Mouse (Mus musculus) forebrain, embryonic 15.5 days (tissue): ENCODE measurements around the gene Stxbp1. TPM values are rescaled to one million over a fixed set of nuclear protein-coding genes. Genes with fewer than 3 reads are reported as not detected.

ENCODE experiments used
- ATAC-seq: fragments of 200-750 bp; cut with Nextera tagmentation; replicated peaks from 2 replicates; pipeline ENCODE4 v1.8.0; 2017; ENCODE audit warnings: mild to moderate bottlenecking, moderate TSS enrichment, moderate library complexity
- H3K27ac ChIP-seq: fragments of 300-500 bp; sonication (generic); replicated peaks from 2 replicates; pipeline ENCODE4 v1.5.1; 2015; ENCODE audit warnings: mild to moderate bottlenecking, inconsistent platforms
- H3K27me3 ChIP-seq: fragments of 300-500 bp; sonication (generic); 2 replicates; pipeline ENCODE4 v1.6.1; 2015; ENCODE audit warnings: inconsistent platforms
- H3K36me3 ChIP-seq: fragments of 300-500 bp; sonication (generic); 2 replicates; pipeline ENCODE4 v1.6.1; 2015; ENCODE audit warnings: mild to moderate bottlenecking, inconsistent platforms
- H3K4me1 ChIP-seq: fragments of 300-500 bp; sonication (generic); 2 replicates; pipeline ENCODE4 v1.6.1; 2015; ENCODE audit warnings: inconsistent platforms
- H3K4me2 ChIP-seq: fragments of 300-500 bp; sonication (generic); replicated peaks from 2 replicates; pipeline ENCODE4 v1.6.1; 2015; ENCODE audit warnings: mild to moderate bottlenecking, inconsistent platforms
- H3K4me3 ChIP-seq: fragments of 300-500 bp; sonication (generic); 2 replicates; pipeline ENCODE4 v1.5.1; 2015; ENCODE audit warnings: mild to moderate bottlenecking, inconsistent platforms
- H3K9ac ChIP-seq: fragments of 300-500 bp; sonication (generic); replicated peaks from 2 replicates; pipeline ENCODE4 v1.6.1; 2015; ENCODE audit warnings: mild to moderate bottlenecking, inconsistent platforms
- H3K9me3 ChIP-seq: fragments of 300-500 bp; sonication (generic); 2 replicates; pipeline ENCODE4 v1.6.1; 2016; ENCODE audit warnings: inconsistent platforms
- WGBS: fragments of 180-500 bp; shearing (Covaris S2); methylation state at CpG from one replicate; pipeline ENCODE4 v1.1.7; 2015; ENCODE audit warnings: mixed read lengths; 5-methylcytosine and 5-hydroxymethylcytosine counted together
- polyA plus RNA-seq: library from polyadenylated mRNA; unstranded; fragments of >200 nt; fragmentation: Nextera tagmentation; extraction: Ambion mirVana; gene quantifications from 2 replicates; pipeline ENCODE4 v1.2.1, GENCODE M21; 2015

Gene Stxbp1
- polyA plus RNA-seq, result 191 and 197 TPM in 2 replicates

DNA sequence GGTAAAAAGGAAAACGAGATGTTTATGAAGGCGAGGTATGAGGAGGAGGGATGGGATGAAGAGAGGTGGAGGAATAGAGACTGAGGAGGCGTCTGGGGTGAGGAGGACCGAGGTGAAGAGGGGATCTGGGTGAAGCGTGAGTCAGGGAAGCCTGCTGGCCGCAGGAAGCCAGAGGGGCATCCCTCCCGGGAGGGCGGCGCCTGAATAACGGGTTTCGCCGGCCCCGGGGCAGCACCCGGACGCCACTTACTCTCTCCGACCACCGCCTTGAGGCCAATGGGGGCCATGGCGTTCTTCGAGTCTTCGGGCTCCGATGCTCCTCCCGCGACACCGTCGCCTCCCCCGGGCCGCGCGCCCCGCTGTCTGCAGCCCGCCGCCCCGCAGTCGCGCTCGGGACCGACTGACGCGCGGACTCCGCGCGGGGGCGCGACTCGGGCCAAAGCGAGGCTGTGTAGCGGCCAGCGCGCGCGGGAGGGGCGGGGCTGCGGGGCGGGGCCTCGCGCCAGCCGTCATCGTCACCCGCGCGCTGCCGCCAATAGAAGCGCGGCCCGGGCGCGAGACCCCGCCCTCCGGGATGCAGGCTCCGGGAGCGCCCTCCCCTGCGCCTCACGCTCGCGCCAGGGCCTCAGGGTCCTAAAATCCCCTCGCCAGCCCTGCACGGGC, at the start of gene Stxbp1:
Gene Stxbp1 (minus strand): TSS at position 441 of the 663 bp plus-strand sequence.
- Histone ChIP-seq H3K4me3 (peak within 1 kb of the TSS; percentile 99), H3K27me3 (0 out of 2 replicates have a peak, but pooled peaks cover 2% of the 10 kb centered on the region), H3K27ac (peak within 1 kb of the TSS; percentile 97), H3K36me3 (no peaks in the 10 kb centered on the region), H3K4me1 (peaks cover 22% of the 10 kb centered on the region), H3K9ac (peak within 1 kb of the TSS; percentile 96), H3K4me2 (peak within 1 kb of the TSS; percentile 77), H3K9me3 (no peaks in the 10 kb centered on the region)
- peak; percentile 95 for ATAC-seq
- WGBS, result under 1% methylated on average over 78 of the region's 78 CpGs

DNA sequence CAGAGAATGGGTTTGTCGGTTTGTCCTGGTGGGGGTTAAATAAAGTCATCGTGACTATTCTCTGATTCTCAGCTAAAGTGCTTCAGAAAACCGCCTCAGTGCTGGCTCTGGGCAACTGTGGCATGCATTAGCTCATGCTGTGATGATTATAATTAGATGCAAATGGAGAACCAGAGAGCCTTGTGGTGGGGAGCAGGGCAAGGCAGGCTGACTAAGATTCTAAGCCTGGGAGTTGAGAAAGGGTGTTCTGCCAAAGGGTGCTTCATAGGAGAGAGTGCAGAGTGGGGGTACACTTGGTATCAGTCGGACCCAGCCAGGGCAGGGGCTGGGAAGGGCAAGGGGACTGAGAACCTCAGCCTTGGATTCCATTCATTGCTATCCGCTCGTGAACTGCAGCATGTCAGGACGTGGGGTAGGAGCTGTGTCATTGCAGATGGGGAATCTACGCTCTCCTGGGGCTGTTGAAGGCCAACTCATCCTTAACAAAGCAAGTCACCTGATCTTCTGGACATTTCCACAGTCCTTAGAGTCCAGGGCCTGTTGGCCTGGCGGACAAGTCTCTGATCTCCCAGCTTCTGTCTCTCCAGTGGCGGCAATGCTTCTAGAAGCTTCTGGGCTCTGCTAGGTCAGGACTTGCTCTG, 49.6 kb upstream of the Stxbp1 start:
- Histone ChIP-seq H3K4me3 (no peak overlapping the region), H3K27me3 (no peaks in the 10 kb centered on the region), H3K36me3 (no peaks in the 10 kb centered on the region), H3K9ac (no peak overlapping the region), H3K4me1 (peaks cover 32% of the 10 kb centered on the region), H3K27ac (peak overlapping the region; percentile 55), H3K4me2 (no peak overlapping the region), H3K9me3 (no peaks in the 10 kb centered on the region)
- peak; percentile 69 for ATAC-seq
- WGBS, result 51% methylated on average over 10 of the region's 10 CpGs

DNA sequence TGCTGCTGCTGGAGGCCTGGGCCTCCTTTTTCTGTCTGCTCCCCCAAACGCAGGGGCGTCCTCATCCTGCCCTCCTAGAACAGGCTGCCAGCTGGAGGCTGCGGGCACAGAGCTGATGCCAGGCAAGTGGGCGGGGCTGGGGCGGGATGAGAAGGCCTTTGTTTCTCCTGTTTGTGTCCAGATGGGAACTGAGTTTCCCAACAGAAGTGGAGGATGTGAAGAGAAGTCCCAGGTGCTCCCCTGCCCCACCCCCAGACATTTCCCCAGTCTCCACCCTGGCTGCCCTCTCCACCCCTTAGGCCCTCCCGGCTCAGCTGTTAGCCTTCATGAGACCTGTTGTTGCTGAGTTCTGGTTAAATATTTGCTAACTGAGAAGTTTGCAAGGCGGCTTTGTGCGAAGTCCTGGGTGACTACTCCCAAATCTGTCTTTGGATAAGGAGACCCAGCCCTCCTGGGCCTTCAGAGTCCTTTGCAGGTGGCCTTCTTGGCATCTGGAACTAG, 48.6 kb upstream of the Stxbp1 start:
- WGBS, result 30% methylated on average over 8 of the region's 8 CpGs
- Histone ChIP-seq H3K9me3 (no peaks in the 10 kb centered on the region), H3K4me2 (no peak overlapping the region), H3K4me1 (peaks cover 32% of the 10 kb centered on the region), H3K4me3 (no peak overlapping the region), H3K36me3 (no peaks in the 10 kb centered on the region), H3K9ac (no peak overlapping the region), H3K27me3 (no peaks in the 10 kb centered on the region), H3K27ac (peak overlapping the region; percentile 55)
- peak; percentile 33; the same call in 1 of the 2 replicates for ATAC-seq

DNA sequence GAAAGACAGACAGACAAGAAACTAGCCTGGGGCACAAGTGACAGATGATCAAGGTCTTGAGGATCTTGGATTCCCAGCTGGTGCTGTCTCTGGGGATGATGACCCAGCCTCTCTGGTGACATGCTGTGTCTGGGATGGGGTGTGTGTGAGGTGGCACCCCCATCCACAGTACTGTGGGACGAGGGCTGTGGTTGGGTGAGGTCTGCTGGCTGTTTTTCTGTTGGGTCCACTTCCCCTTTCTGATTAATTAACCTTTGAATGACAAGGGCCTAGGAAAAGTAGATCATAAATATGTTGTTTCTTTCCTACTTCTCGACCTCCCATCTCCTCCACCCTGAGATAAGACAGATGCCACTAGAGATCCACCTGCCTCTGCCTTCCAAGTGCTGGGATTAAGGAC, 47.1 kb upstream of the Stxbp1 start:
- Histone ChIP-seq H3K36me3 (no peaks in the 10 kb centered on the region), H3K4me2 (no peak overlapping the region), H3K9me3 (no peaks in the 10 kb centered on the region), H3K9ac (no peak overlapping the region), H3K27me3 (no peaks in the 10 kb centered on the region), H3K27ac (no peak overlapping the region), H3K4me1 (peaks cover 32% of the 10 kb centered on the region), H3K4me3 (no peak overlapping the region)
- 82% methylated on average over 2 of the region's 2 CpGs for WGBS
- no peak for ATAC-seq

DNA sequence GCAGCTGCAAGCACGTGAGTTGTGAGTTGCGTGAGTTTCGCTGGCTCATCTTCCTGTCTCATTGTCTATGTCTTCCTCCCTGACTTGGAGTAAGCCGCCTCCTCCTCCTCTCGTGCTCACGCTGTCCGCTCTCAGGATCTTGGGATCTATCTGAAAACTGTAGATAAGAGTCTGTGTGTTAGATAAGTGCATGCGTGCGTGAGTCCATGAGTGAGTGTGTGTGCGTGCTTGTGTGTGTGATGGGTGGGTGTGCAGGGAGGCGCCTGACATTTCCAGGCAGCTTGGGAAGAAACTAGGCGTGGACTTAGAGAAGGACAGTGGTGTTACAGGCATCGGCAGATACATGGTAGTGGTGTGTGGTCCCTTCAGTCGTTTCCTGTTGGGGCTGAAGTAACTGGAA, 45.4 kb upstream of the Stxbp1 start:
- H3K27me3 ChIP-seq, result no peaks in the 10 kb centered on the region
- peaks cover 37% of the 10 kb centered on the region for H3K4me1 ChIP-seq
- no peaks in the 10 kb centered on the region for H3K9me3 ChIP-seq
- no peak for ATAC-seq
- H3K9ac ChIP-seq, result no peak overlapping the region
- H3K4me3 ChIP-seq, result no peak overlapping the region
- H3K4me2 ChIP-seq, result no peak overlapping the region
- H3K27ac ChIP-seq, result no peak overlapping the region
- 94% methylated on average over 14 of the region's 14 CpGs for WGBS
- H3K36me3 ChIP-seq, result no peaks in the 10 kb centered on the region

DNA sequence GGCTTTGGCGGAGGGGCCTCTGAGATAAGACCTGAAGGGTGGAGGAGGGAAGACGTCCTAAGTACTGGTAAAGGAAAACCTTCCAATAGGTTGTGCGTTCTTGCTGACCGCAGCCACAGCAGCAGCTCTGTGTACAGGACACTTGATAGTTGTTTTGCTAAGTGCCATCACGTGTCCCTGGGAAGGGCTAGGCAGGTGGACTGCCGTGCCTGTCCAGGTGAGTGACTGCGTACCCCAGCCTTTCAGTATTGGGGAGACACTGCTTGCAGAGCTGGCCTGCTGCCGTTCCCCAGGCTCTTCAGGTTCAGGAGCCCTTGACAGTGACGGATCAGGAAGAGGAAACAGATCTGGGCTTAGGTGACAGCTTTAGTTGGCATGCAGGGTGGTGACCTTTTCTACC, 44.2 kb upstream of the Stxbp1 start:
- Histone ChIP-seq H3K27me3 (no peaks in the 10 kb centered on the region), H3K4me3 (no peak overlapping the region), H3K4me2 (no peak overlapping the region), H3K36me3 (no peaks in the 10 kb centered on the region), H3K27ac (no peak overlapping the region), H3K4me1 (peaks cover 25% of the 10 kb centered on the region), H3K9me3 (no peaks in the 10 kb centered on the region), H3K9ac (no peak overlapping the region)
- WGBS, result 82% methylated on average over 9 of the region's 9 CpGs
- no peak for ATAC-seq

DNA sequence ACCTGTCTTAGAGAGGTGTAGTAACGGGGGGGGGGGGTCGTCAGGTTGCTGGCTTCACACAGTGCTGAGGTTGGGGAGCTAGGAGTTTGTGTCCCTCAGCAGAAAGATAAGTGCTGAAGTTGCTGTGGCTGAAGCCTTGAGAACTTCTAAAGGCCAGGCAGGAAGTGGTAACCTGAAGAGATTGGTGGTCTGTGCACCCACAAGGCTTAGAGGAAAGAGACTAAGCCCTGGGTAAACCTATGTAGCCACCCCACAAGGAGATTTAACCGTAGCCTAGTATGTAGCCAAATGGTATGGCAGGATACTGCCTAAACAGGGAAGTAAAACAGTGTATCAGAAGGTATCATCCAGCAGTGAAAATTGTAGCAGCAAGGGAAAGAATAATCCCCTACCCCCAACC, 43.2 kb upstream of the Stxbp1 start:
- 78% methylated on average over 3 of the region's 3 CpGs for WGBS
- Histone ChIP-seq H3K4me3 (no peak overlapping the region), H3K27ac (no peak overlapping the region), H3K4me2 (no peak overlapping the region), H3K9ac (no peak overlapping the region), H3K9me3 (no peaks in the 10 kb centered on the region), H3K27me3 (no peaks in the 10 kb centered on the region), H3K36me3 (no peaks in the 10 kb centered on the region), H3K4me1 (peaks cover 15% of the 10 kb centered on the region)
- ATAC-seq, result no peak

DNA sequence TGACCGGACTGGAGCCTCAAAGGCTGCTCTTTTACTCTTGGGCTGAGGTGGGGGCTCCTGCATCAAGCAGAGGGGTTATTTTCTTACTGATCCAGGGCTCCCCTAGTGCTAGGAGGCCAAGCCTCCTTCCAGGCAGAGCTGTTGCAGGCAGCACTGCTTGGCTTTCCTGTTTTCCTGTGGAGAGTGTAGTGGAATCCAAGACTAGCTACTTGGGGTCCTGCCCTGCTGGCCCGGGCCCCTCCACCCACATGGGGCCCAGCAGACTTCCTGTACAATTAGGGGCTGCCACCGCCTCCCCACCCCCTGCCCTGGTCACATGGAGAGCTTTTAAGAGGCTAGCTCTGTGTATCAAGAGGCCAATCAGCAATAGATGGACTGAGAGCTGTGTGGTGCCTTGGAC, 41.5 kb upstream of the Stxbp1 start:
- H3K4me3 ChIP-seq, result no peak overlapping the region
- no peak overlapping the region for H3K9ac ChIP-seq
- 44% methylated on average over 3 of the region's 3 CpGs for WGBS
- H3K27ac ChIP-seq, result 0 out of 2 replicates have a peak overlapping the region, but pooled peaks have one; percentile 47
- no peak overlapping the region for H3K4me2 ChIP-seq
- ATAC-seq, result no peak
- H3K27me3 ChIP-seq, result no peaks in the 10 kb centered on the region
- H3K36me3 ChIP-seq, result no peaks in the 10 kb centered on the region
- peaks cover 9% of the 10 kb centered on the region for H3K4me1 ChIP-seq
- no peaks in the 10 kb centered on the region for H3K9me3 ChIP-seq

DNA sequence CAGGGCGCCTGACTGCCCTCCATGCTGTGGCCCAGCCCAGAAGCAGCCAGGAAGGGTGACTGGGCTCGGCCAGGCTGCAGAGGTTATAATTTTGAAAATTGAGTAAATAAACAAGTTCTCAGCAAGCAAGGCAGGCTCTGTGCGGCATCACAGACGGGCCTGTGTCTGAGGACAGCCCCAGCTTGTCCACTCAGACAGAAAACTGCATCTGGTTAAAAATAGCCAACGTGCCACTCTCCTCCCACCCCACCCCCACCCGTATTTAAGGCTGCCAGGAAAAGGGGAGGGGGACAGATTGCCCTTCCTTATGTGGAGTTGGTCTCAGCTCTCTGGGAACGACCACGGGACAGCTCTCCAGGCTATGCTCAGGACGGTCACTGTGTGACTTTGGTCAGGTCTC, 41.0 kb upstream of the Stxbp1 start:
- H3K27ac ChIP-seq, result 0 out of 2 replicates have a peak overlapping the region, but pooled peaks have one; percentile 47
- H3K9ac ChIP-seq, result 0 out of 2 replicates have a peak overlapping the region, but pooled peaks have one; percentile 7
- ATAC-seq, result no peak
- 35% methylated on average over 9 of the region's 9 CpGs for WGBS
- no peaks in the 10 kb centered on the region for H3K9me3 ChIP-seq
- H3K4me2 ChIP-seq, result no peak overlapping the region
- no peaks in the 10 kb centered on the region for H3K36me3 ChIP-seq
- peaks cover 9% of the 10 kb centered on the region for H3K4me1 ChIP-seq
- no peaks in the 10 kb centered on the region for H3K27me3 ChIP-seq
- no peak overlapping the region for H3K4me3 ChIP-seq

DNA sequence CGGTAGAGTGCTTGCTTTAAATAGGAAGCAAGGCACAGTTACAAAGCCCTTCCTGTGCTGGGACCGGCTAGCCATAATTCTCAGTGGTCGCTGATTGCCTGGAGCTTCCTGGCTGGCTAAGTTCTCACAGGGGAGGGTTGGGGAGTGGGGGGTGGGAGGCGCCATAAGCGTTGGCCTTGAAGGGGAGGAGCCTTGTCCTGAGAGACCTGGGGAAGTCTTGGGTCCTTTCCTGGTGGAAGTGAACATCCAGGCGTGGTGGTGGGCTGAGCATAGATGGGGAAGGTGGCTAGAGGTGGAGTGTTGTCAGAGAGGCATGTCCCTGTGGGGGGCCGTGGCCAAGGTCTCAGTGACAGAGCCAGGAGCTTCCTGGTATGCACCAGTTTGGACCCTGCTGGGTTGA, 37.7 kb upstream of the Stxbp1 start:
- no peak for ATAC-seq
- Histone ChIP-seq H3K4me3 (no peak overlapping the region), H3K27me3 (no peaks in the 10 kb centered on the region), H3K9me3 (no peaks in the 10 kb centered on the region), H3K4me2 (no peak overlapping the region), H3K36me3 (no peaks in the 10 kb centered on the region), H3K9ac (no peak overlapping the region), H3K27ac (no peak overlapping the region), H3K4me1 (peaks cover 33% of the 10 kb centered on the region)
- WGBS, result 46% methylated on average over 7 of the region's 7 CpGs

DNA sequence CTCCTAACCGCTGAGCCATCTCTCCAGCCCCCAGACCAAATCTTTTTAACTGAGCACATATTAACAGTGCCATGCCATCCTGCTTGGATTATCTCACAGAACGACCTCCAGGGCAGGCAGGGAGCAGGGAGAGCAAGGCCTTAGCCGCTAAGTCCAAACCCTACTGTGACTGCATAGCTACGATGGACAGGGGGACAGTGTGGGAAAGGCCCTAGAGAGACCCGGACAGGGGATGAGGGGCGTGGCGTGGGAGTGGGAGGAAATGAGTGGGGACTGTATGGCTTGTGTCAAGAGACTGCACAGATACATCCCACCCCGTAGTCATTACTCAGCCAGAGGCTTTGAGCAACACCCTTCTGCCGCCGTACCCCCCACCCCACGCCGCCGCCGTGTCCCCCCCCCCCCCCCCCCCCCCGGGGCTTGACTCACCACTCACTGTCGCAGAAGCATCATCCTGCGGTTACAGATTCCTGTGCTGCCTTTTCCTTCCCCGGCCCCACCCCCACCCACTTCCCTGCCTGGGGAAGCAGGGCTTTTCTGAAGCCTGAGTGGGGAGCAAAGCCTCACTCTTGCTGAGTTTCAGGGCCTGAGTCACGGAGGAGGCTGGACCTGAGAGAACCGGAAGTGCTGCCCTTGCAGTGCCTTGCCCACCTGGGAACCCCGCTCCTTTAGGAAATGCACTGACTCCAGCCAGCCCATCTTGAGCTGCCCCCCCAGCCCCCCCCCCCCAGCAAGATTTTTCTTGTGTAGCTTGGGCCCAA, 35.4 kb upstream of the Stxbp1 start:
- Histone ChIP-seq H3K4me1 (peaks cover 47% of the 10 kb centered on the region), H3K4me3 (no peak overlapping the region), H3K9me3 (no peaks in the 10 kb centered on the region), H3K9ac (no peak overlapping the region), H3K36me3 (no peaks in the 10 kb centered on the region), H3K4me2 (no peak overlapping the region), H3K27ac (no peak overlapping the region), H3K27me3 (no peaks in the 10 kb centered on the region)
- 0 out of 2 replicates have a peak, but pooled peaks have one; percentile 38 for ATAC-seq
- WGBS, result 63% methylated on average over 13 of the region's 21 CpGs

DNA sequence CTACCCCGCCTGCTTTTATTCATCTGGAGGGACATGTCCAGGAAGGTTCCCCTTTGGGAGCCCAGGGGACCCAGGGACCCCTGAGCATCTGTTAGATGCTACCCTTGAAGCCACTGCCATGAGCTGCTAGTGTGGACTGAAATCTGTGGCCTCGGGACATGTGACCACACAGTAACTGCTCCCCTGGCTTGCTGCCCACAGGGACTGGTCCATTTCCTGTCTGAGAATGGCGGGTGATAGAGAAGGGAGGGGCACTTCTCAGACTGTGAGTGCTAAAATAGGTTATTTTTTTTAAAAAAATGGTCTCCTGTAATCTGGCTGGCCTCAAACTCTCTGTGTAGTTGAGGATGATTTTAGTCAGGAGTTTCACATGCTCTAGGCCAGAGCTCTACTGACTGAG, 34.7 kb upstream of the Stxbp1 start:
- Histone ChIP-seq H3K27me3 (no peaks in the 10 kb centered on the region), H3K4me3 (no peak overlapping the region), H3K27ac (no peak overlapping the region; the same call in 1 of the 2 replicates), H3K4me2 (no peak overlapping the region), H3K36me3 (no peaks in the 10 kb centered on the region), H3K9me3 (no peaks in the 10 kb centered on the region), H3K9ac (no peak overlapping the region), H3K4me1 (peaks cover 55% of the 10 kb centered on the region)
- no peak for ATAC-seq
- 40% methylated on average over 3 of the region's 3 CpGs for WGBS
